Mouse (Mus musculus) forebrain, postnatal 0 days (tissue): ENCODE data around the gene Pam16. TPM values are rescaled to one million over a fixed set of nuclear protein-coding genes. Genes with fewer than 3 reads are reported as not detected.

Experiments
- ATAC-seq: fragments of 200-750 bp; cut with Nextera tagmentation; 2 replicates; pipeline ENCODE4 v1.8.0; 2017; ENCODE audit warnings: mild to moderate bottlenecking, moderate library complexity
- DNase-seq: peaks from one replicate; pipeline ENCODE4 v3.0.0-alpha.2; 2015
- H3K27ac ChIP-seq: fragments of 300-500 bp; sonication (generic); 2 replicates; pipeline ENCODE4 v1.5.1; 2014; ENCODE audit warnings: low read depth, mild to moderate bottlenecking, antibody characterized with exemption, low read length, moderate library complexity, mixed read lengths
- H3K27me3 ChIP-seq: fragments of 300-500 bp; sonication (generic); 2 replicates; pipeline ENCODE4 v1.6.1; 2014; ENCODE audit warnings: mild to moderate bottlenecking, low read length, mixed read lengths; ENCODE audit not compliant: insufficient read depth
- H3K36me3 ChIP-seq: fragments of 300-500 bp; sonication (generic); 2 replicates; pipeline ENCODE4 v1.6.1; 2014; ENCODE audit warnings: mild to moderate bottlenecking, moderate library complexity; ENCODE audit not compliant: insufficient read depth
- H3K4me1 ChIP-seq: fragments of 300-500 bp; sonication (generic); 2 replicates; pipeline ENCODE4 v1.6.1; 2014; ENCODE audit warnings: antibody characterized with exemption; ENCODE audit not compliant: insufficient read depth
- H3K4me2 ChIP-seq: fragments of 300-500 bp; sonication (generic); 2 replicates; pipeline ENCODE4 v1.6.1; 2014; ENCODE audit warnings: low read depth, mild to moderate bottlenecking, moderate library complexity
- H3K4me3 ChIP-seq: fragments of 300-500 bp; sonication (generic); 2 replicates; pipeline ENCODE4 v1.5.1; 2014; ENCODE audit warnings: low read depth, low read length, mixed read lengths
- H3K9ac ChIP-seq: fragments of 300-500 bp; sonication (generic); 2 replicates; pipeline ENCODE4 v1.6.1; 2014; ENCODE audit warnings: mild to moderate bottlenecking
- H3K9me3 ChIP-seq: fragments of 300-500 bp; sonication (generic); 2 replicates; pipeline ENCODE4 v1.6.1; 2016; ENCODE audit warnings: low read length
- CTCF ChIP-seq: sonication (generic); IDR thresholded peaks from 2 replicates; pipeline ENCODE4 v1.5.1; 2016; ENCODE audit warnings: antibody characterized with exemption, control low read depth, low read depth
- WGBS: fragments of 180-500 bp; shearing (Covaris S2); extraction: QIAGEN DNeasy Blood & Tissue Kit; methylation state at CpG from one replicate; pipeline ENCODE4 v1.1.7; 2014; 5-methylcytosine and 5-hydroxymethylcytosine counted together
- polyA plus RNA-seq: library from polyadenylated mRNA; unstranded; fragments of >200 nt; fragmentation: Nextera tagmentation; extraction: Ambion mirVana; gene quantifications from 2 replicates; pipeline ENCODE4 v1.2.1, GENCODE M21; 2015
- total RNA-seq: library from RNA; depleted of rRNA; stranded (reverse); fragments of >200 nt; gene quantifications from 2 replicates; pipeline ENCODE4 v1.2.3, GENCODE M21; 2014

The Pam16 gene
- total and polyA plus RNA-seq, 2 experiments from 2014 or later, result 54.5 to 138 TPM

- no peak overlapping the region for H3K9ac ChIP-seq
- no peak overlapping the region for H3K4me2 ChIP-seq
- no peak for DNase-seq
- no peak overlapping the region; the same call in 1 of the 2 replicates for H3K27ac ChIP-seq
- H3K36me3 ChIP-seq, result peaks cover 13% of the 10 kb centered on the region
- no peaks in the 10 kb centered on the region for H3K9me3 ChIP-seq
- ATAC-seq, result no peak
- WGBS, result 44% methylated on average over 13 of the region's 13 CpGs
- no peak for TF ChIP-seq CTCF
- no peaks in the 10 kb centered on the region for H3K27me3 ChIP-seq
- H3K4me1 ChIP-seq, result no peaks in the 10 kb centered on the region
- no peak overlapping the region for H3K4me3 ChIP-seq
Observed at GRCm38 (mm10) chr16:4605514-4606131, 19.2 kb downstream of the Pam16 start.

GRCm38 (mm10) chr16:4604293-4604837 is 20.4 kb downstream of the Pam16 start:
- no peak overlapping the region for H3K4me2 ChIP-seq
- no peaks in the 10 kb centered on the region for H3K27me3 ChIP-seq
- H3K27ac ChIP-seq, result no peak overlapping the region
- ATAC-seq (no peak), DNase-seq (no peak)
- 0 out of 2 replicates have a peak, but pooled peaks cover 6% of the 10 kb centered on the region for H3K36me3 ChIP-seq
- H3K9me3 ChIP-seq, result no peaks in the 10 kb centered on the region
- no peaks in the 10 kb centered on the region for H3K4me1 ChIP-seq
- no peak overlapping the region for H3K4me3 ChIP-seq
- TF ChIP-seq CTCF, result no peak
- WGBS, result 72% methylated on average over 11 of the region's 11 CpGs
- no peak overlapping the region for H3K9ac ChIP-seq

- TF ChIP-seq CTCF, result no peak
- Histone ChIP-seq H3K4me2 (no peak overlapping the region), H3K36me3 (0 out of 2 replicates have a peak, but pooled peaks cover under 1% of the 10 kb centered on the region), H3K9me3 (no peaks in the 10 kb centered on the region), H3K4me1 (peaks cover 4% of the 10 kb centered on the region), H3K9ac (no peak overlapping the region), H3K27me3 (no peaks in the 10 kb centered on the region), H3K4me3 (no peak overlapping the region), H3K27ac (no peak overlapping the region)
- WGBS, result 73% methylated on average over 1 of the region's 1 CpGs
- ATAC-seq (no peak), DNase-seq (no peak)
Observed at GRCm38 (mm10) chr16:4603453-4603837, 21.3 kb downstream of the Pam16 start.

- Histone ChIP-seq H3K36me3 (no peaks in the 10 kb centered on the region), H3K27me3 (no peaks in the 10 kb centered on the region), H3K4me3 (no peak overlapping the region), H3K4me2 (no peak overlapping the region), H3K27ac (no peak overlapping the region), H3K9ac (no peak overlapping the region), H3K4me1 (peaks cover 5% of the 10 kb centered on the region), H3K9me3 (no peaks in the 10 kb centered on the region)
- ATAC-seq, result no peak
- TF ChIP-seq CTCF, result no peak
- DNase-seq, result no peak
- WGBS, result 39% methylated on average over 7 of the region's 7 CpGs
Observed at GRCm38 (mm10) chr16:4602766-4603452, 21.9 kb downstream of the Pam16 start.

- ATAC-seq, result no peak
- no peaks in the 10 kb centered on the region for H3K36me3 ChIP-seq
- H3K9me3 ChIP-seq, result no peaks in the 10 kb centered on the region
- no peak overlapping the region for H3K27ac ChIP-seq
- DNase-seq, result no peak
- H3K4me3 ChIP-seq, result no peak overlapping the region
- 22% methylated on average over 3 of the region's 3 CpGs for WGBS
- TF ChIP-seq CTCF, result no peak
- H3K4me2 ChIP-seq, result no peak overlapping the region
- peaks cover 8% of the 10 kb centered on the region for H3K4me1 ChIP-seq
- no peaks in the 10 kb centered on the region for H3K27me3 ChIP-seq
- H3K9ac ChIP-seq, result no peak overlapping the region
Observed at GRCm38 (mm10) chr16:4602189-4602588, 22.6 kb downstream of the Pam16 start.

- H3K36me3 ChIP-seq, result no peaks in the 10 kb centered on the region
- H3K27me3 ChIP-seq, result no peaks in the 10 kb centered on the region
- DNase-seq, result no peak
- no peak for ATAC-seq
- H3K4me1 ChIP-seq, result peaks cover 21% of the 10 kb centered on the region
- WGBS, result 86% methylated on average over 9 of the region's 9 CpGs
- H3K9me3 ChIP-seq, result no peaks in the 10 kb centered on the region
- no peak overlapping the region for H3K27ac ChIP-seq
- no peak overlapping the region for H3K4me3 ChIP-seq
- no peak overlapping the region for H3K4me2 ChIP-seq
- H3K9ac ChIP-seq, result no peak overlapping the region
- TF ChIP-seq CTCF, result no peak
Observed at GRCm38 (mm10) chr16:4600701-4601310, 24.0 kb downstream of the Pam16 start.

GRCm38 (mm10) chr16:4599616-4600015 is 25.2 kb downstream of the Pam16 start:
- TF ChIP-seq CTCF, result no peak
- DNase-seq (no peak), ATAC-seq (no peak)
- Histone ChIP-seq H3K36me3 (no peaks in the 10 kb centered on the region), H3K27me3 (no peaks in the 10 kb centered on the region), H3K9me3 (no peaks in the 10 kb centered on the region), H3K27ac (no peak overlapping the region), H3K4me1 (peaks cover 27% of the 10 kb centered on the region), H3K4me2 (no peak overlapping the region), H3K4me3 (no peak overlapping the region), H3K9ac (no peak overlapping the region)
- 84% methylated on average over 3 of the region's 3 CpGs for WGBS
